Mouse (Mus musculus) gastrocnemius, adult 18-20 months (tissue): ENCODE measurements around the gene Strbp. TPM values are rescaled to one million over a fixed set of nuclear protein-coding genes. Genes with fewer than 3 reads are reported as not detected.
"Not testable (repeated sequence)": the region's sequence is repeated elsewhere in the genome, so short reads cannot be mapped to it uniquely, and the experiment has no call there.

Source experiments
- DNase-seq: peaks from one replicate; pipeline ENCODE4 v3.0.0; 2021; ENCODE audit warnings: low spot score
- total RNA-seq, 2 experiments: library from RNA; stranded (reverse); gene quantifications; 2 replicates each; pipeline ENCODE4 v1.2.3; 2021

Strbp gene
- total RNA-seq, 2 experiments from 2014 or later = 20.5 to 21.5 TPM

GRCm38 (mm10) chr2:37529397-37529796 is 174.3 kb downstream of the Strbp start:
- DNase-seq = no peak

GRCm38 (mm10) chr2:37527587-37527986 is 176.1 kb downstream of the Strbp start:
- no peak for DNase-seq

GRCm38 (mm10) chr2:37519286-37519640 is 184.4 kb downstream of the Strbp start:
- DNase-seq = no peak

- no peak for DNase-seq
These were observed 184.9 kb downstream of the Strbp start for GRCm38 (mm10) chr2:37518561-37519285.

GRCm38 (mm10) chr2:37516922-37517462 is 186.7 kb downstream of the Strbp start:
- DNase-seq = no peak

GRCm38 (mm10) chr2:37516030-37516710 is 187.5 kb downstream of the Strbp start, which contains the start of gene Gpr21:
Gene Gpr21 (plus strand): TSS chr2:37516332.
- DNase-seq = no peak

- no peak for DNase-seq
These were observed 192.3 kb downstream of the Strbp start for GRCm38 (mm10) chr2:37511134-37511901.

- DNase-seq = not testable (repeated sequence)
These were observed 197.8 kb downstream of the Strbp start for GRCm38 (mm10) chr2:37505856-37506255.

GRCm38 (mm10) chr2:37497321-37497720 is 206.3 kb downstream of the Strbp start:
- DNase-seq = no peak

GRCm38 (mm10) chr2:37488956-37489355 is 214.7 kb downstream of the Strbp start:
- no peak for DNase-seq

- DNase-seq = no peak
These were observed 217.3 kb downstream of the Strbp start for GRCm38 (mm10) chr2:37486408-37486807.

GRCm38 (mm10) chr2:37485370-37485769 is 218.3 kb downstream of the Strbp start:
- peak; percentile 28 for DNase-seq

- no peak for DNase-seq
These were observed 219.5 kb downstream of the Strbp start for GRCm38 (mm10) chr2:37484165-37484564.

- DNase-seq = no peak
These were observed 223.6 kb downstream of the Strbp start for GRCm38 (mm10) chr2:37480039-37480438.

GRCm38 (mm10) chr2:37479559-37479958 is 224.1 kb downstream of the Strbp start:
- DNase-seq = no peak

- DNase-seq = no peak
These were observed 237.4 kb downstream of the Strbp start for GRCm38 (mm10) chr2:37466266-37466665.

- no peak for DNase-seq
These were observed 243.0 kb downstream of the Strbp start for GRCm38 (mm10) chr2:37460707-37461106.

- no peak for DNase-seq
These were observed 251.3 kb downstream of the Strbp start for GRCm38 (mm10) chr2:37452376-37452760.

- DNase-seq = peak; percentile 93
These were observed 251.8 kb downstream of the Strbp start for GRCm38 (mm10) chr2:37451667-37452375.

GRCm38 (mm10) chr2:37442611-37443591 is 260.8 kb downstream of the Strbp start, which contains the start of the genes Zbtb26, Zbtb6 and Rabgap1:
Gene Zbtb26 (minus strand): TSS chr2:37443135.
Gene Zbtb6 (minus strand): TSS chr2:37443171.
Gene Rabgap1 (plus strand): TSS chr2:37443279.
- peak; percentile 95 for DNase-seq
